Mouse (Mus musculus) gastrocnemius, postnatal 25 days (tissue): ENCODE measurements around the gene Eif5. TPM values are rescaled to one million over a fixed set of nuclear protein-coding genes. Genes with fewer than 3 reads are reported as not detected.
"Not testable (repeated sequence)": the region's sequence is repeated elsewhere in the genome, so short reads cannot be mapped to it uniquely, and the experiment has no call there.

Experiments
- DNase-seq: peaks from one replicate; pipeline ENCODE4 v3.0.0; 2022
- long read RNA-seq, 2 experiments: library from polyadenylated mRNA; stranded (forward); transcript quantifications; one replicate each; pipeline ENCODE4 v2.0.0; 2021
- total RNA-seq, 2 experiments: library from RNA; stranded (reverse); gene quantifications; 1 replicate in 1 of 2; 2 replicates in 1 of 2; pipeline ENCODE4 v1.2.3; 2021

Eif5 gene
- 100 to 1,000 TPM; 133 to 143 TPM for total RNA-seq
- long read RNA-seq, experiment 1, full-length matches to known transcripts, result 89 of 128 reads
- long read RNA-seq, experiment 1, partial matches to known transcripts, result 28 of 128 reads
- long read RNA-seq, experiment 1, other reads (novel, unspliced or antisense), result 11 of 128 reads
- long read RNA-seq, experiment 2, full-length matches to known transcripts, result 181 of 240 reads
- long read RNA-seq, experiment 2, partial matches to known transcripts, result 49 of 240 reads
- long read RNA-seq, experiment 2, other reads (novel, unspliced or antisense), result 10 of 240 reads

- DNase-seq, result peak; percentile 100
Observed at GRCm38 (mm10) chr12:111537796-111538291, at the start of gene Eif5. TSS of gene Eif5 (plus strand) at chr12:111538016.

- DNase-seq, result no peak
Observed at GRCm38 (mm10) chr12:111489261-111489865, 48.5 kb upstream of the Eif5 start.

GRCm38 (mm10) chr12:111494931-111495330 is 42.9 kb upstream of the Eif5 start:
- no peak for DNase-seq

- DNase-seq, result no peak
Observed at GRCm38 (mm10) chr12:111497076-111497475, 40.7 kb upstream of the Eif5 start.

- no peak for DNase-seq
Observed at GRCm38 (mm10) chr12:111499617-111500016, 38.2 kb upstream of the Eif5 start.

- no peak for DNase-seq
Observed at GRCm38 (mm10) chr12:111500725-111501124, 37.1 kb upstream of the Eif5 start.

GRCm38 (mm10) chr12:111503063-111503567 is 34.7 kb upstream of the Eif5 start:
- no peak for DNase-seq

- no peak for DNase-seq
Observed at GRCm38 (mm10) chr12:111503571-111503970, 34.2 kb upstream of the Eif5 start.

- DNase-seq, result peak; percentile 91
Observed at GRCm38 (mm10) chr12:111504904-111505303, 32.9 kb upstream of the Eif5 start.

- DNase-seq, result no peak
Observed at GRCm38 (mm10) chr12:111507001-111507400, 30.8 kb upstream of the Eif5 start.

GRCm38 (mm10) chr12:111507962-111508361 is 29.9 kb upstream of the Eif5 start:
- DNase-seq, result no peak

- DNase-seq, result not testable (repeated sequence)
Observed at GRCm38 (mm10) chr12:111508438-111508837, 29.4 kb upstream of the Eif5 start.

GRCm38 (mm10) chr12:111512572-111513063 is 25.2 kb upstream of the Eif5 start:
- no peak for DNase-seq

- DNase-seq, result no peak
Observed at GRCm38 (mm10) chr12:111513673-111514072, 24.1 kb upstream of the Eif5 start.

GRCm38 (mm10) chr12:111514231-111514792 is 23.5 kb upstream of the Eif5 start:
- DNase-seq, result no peak

- no peak for DNase-seq
Observed at GRCm38 (mm10) chr12:111514874-111515649, 22.8 kb upstream of the Eif5 start.

- no peak for DNase-seq
Observed at GRCm38 (mm10) chr12:111515920-111516319, 21.9 kb upstream of the Eif5 start.

- no peak for DNase-seq
Observed at GRCm38 (mm10) chr12:111516826-111517225, 21.0 kb upstream of the Eif5 start.

- no peak for DNase-seq
Observed at GRCm38 (mm10) chr12:111517901-111518300, 19.9 kb upstream of the Eif5 start.

- no peak for DNase-seq
Observed at GRCm38 (mm10) chr12:111518391-111518790, 19.4 kb upstream of the Eif5 start.

- DNase-seq, result no peak
Observed at GRCm38 (mm10) chr12:111519821-111520220, 18.0 kb upstream of the Eif5 start.

- no peak for DNase-seq
Observed at GRCm38 (mm10) chr12:111520994-111521393, 16.8 kb upstream of the Eif5 start.
